In genomic region chr6:53267732-53268505, GRCm38 (mm10) we compare ENCODE assay signal across 10 mouse cellular contexts. TPM values are rescaled to one million over a fixed set of nuclear protein-coding genes. Genes with fewer than 3 reads are reported as not detected.
DNase-seq lines count a peak whose midpoint lies in the region; ATAC-seq and TF ChIP-seq lines count a peak whose summit lies in the region.
"Had no signal": no experiment of that assay in that cellular context is flagged by ENCODE, and none has a peak within 500 bp of the region (broad histone marks: within the 10 kb centered on the region; RNA-seq: fewer than 3 reads in every experiment).

No protein-coding gene starts in this region.

- peaks cover 9% of the 10 kb centered on the region for H3K4me1 ChIP-seq in hindbrain, embryonic 13.5 days (replicated peaks)
- H3K4me1 ChIP-seq in hindbrain, embryonic 12.5 days: peaks cover 11% of the 10 kb centered on the region; the same call in 1 of the 2 replicates
- peaks cover 38% of the 10 kb centered on the region for H3K4me1 ChIP-seq in forebrain, embryonic 10.5 days
- peaks cover 18% of the 10 kb centered on the region; the same call in 1 of the 2 replicates for H3K4me1 ChIP-seq in limb, embryonic 14.5 days (ENCODE audit: control insufficient read depth, insufficient read depth, low read length)

- peak; percentile 45 for DNase-seq in embryo, embryonic 10.5 days (ENCODE audit: low spot score)
- DNase-seq in forebrain, embryonic 10.5 days (ENCODE audit: extremely low spot score, low spot score): peak; percentile 13
- no peak for DNase-seq in limb, embryonic 14.5 days (ENCODE audit: low spot score)
- DNase-seq in right cerebral cortex, postnatal 25 days: no peak
- DNase-seq in spleen, adult 18-20 months: no peak
- no peak for DNase-seq in kidney, postnatal 25 days
- DNase-seq: lung, adult 2 months had no signal

- H3K4me3 ChIP-seq in hindbrain, embryonic 13.5 days: no peak overlapping the region
- H3K4me3 ChIP-seq in hindbrain, embryonic 12.5 days: no peak overlapping the region
- peak overlapping the region; percentile 26; the same call in 1 of the 2 replicates for H3K4me3 ChIP-seq in forebrain, embryonic 10.5 days
- no peak overlapping the region; the same call in 1 of the 2 replicates for H3K4me3 ChIP-seq in limb, embryonic 14.5 days (replicated peaks; ENCODE audit: low read length)

- no peak overlapping the region for H3K9ac ChIP-seq in hindbrain, embryonic 13.5 days
- H3K9ac ChIP-seq in hindbrain, embryonic 12.5 days: no peak overlapping the region
- no peak overlapping the region for H3K9ac ChIP-seq in limb, embryonic 14.5 days (ENCODE audit: low read depth, low read length, severe bottlenecking)

- H3K27me3 ChIP-seq in hindbrain, embryonic 13.5 days: 0 out of 2 replicates have a peak, but pooled peaks cover 7% of the 10 kb centered on the region
- no peaks in the 10 kb centered on the region; the same call in 1 of the 2 replicates for H3K27me3 ChIP-seq in hindbrain, embryonic 12.5 days
- no peaks in the 10 kb centered on the region for H3K27me3 ChIP-seq in forebrain, embryonic 10.5 days (ENCODE audit: poor library complexity, severe bottlenecking)
- no peaks in the 10 kb centered on the region for H3K27me3 ChIP-seq in limb, embryonic 14.5 days (ENCODE audit: control insufficient read depth, insufficient read depth, low read length)

- peak overlapping the region; percentile 36 for H3K4me2 ChIP-seq in hindbrain, embryonic 13.5 days
- no peak overlapping the region for H3K4me2 ChIP-seq in hindbrain, embryonic 12.5 days (replicated peaks)
- peak overlapping the region; percentile 32 for H3K4me2 ChIP-seq in limb, embryonic 14.5 days (replicated peaks; ENCODE audit: low read depth, low read length, severe bottlenecking)

- H3K36me3 ChIP-seq in hindbrain, embryonic 13.5 days: no peaks in the 10 kb centered on the region
- no peaks in the 10 kb centered on the region for H3K36me3 ChIP-seq in hindbrain, embryonic 12.5 days
- no peaks in the 10 kb centered on the region for H3K36me3 ChIP-seq in forebrain, embryonic 10.5 days (replicated peaks)
- no peaks in the 10 kb centered on the region for H3K36me3 ChIP-seq in limb, embryonic 14.5 days (ENCODE audit: control insufficient read depth, insufficient read depth, low read length)

- 31% methylated on average over 12 of the region's 12 CpGs for WGBS in hindbrain, embryonic 13.5 days
- WGBS in hindbrain, embryonic 12.5 days: 41% methylated on average over 12 of the region's 12 CpGs
- 33% methylated on average over 12 of the region's 12 CpGs for WGBS in forebrain, embryonic 10.5 days
- WGBS in limb, embryonic 14.5 days: 13% methylated on average over 12 of the region's 12 CpGs

- no peak for TF ChIP-seq POLR2A in limb, embryonic 14.5 days (IDR thresholded peaks at IDR 0.05; ENCODE audit: borderline replicate concordance, extremely low read depth, insufficient read depth, insufficient read length)

- H3K27ac ChIP-seq in hindbrain, embryonic 13.5 days: no peak overlapping the region
- H3K27ac ChIP-seq in hindbrain, embryonic 12.5 days: no peak overlapping the region
- peak overlapping the region; percentile 48; the same call in 1 of the 2 replicates for H3K27ac ChIP-seq in forebrain, embryonic 10.5 days
- 0 out of 2 replicates have a peak overlapping the region, but pooled peaks have one; percentile 10 for H3K27ac ChIP-seq in limb, embryonic 14.5 days (replicated peaks; ENCODE audit: low read depth, low read length)
- H3K27ac ChIP-seq: kidney, postnatal 0 days had no signal

- H3K9me3 ChIP-seq in hindbrain, embryonic 13.5 days: no peaks in the 10 kb centered on the region
- no peaks in the 10 kb centered on the region for H3K9me3 ChIP-seq in hindbrain, embryonic 12.5 days (replicated peaks)
- H3K9me3 ChIP-seq in forebrain, embryonic 10.5 days: no peaks in the 10 kb centered on the region
- no peaks in the 10 kb centered on the region for H3K9me3 ChIP-seq in limb, embryonic 14.5 days (ENCODE audit: control insufficient read depth, low read length)

- ATAC-seq in hindbrain, embryonic 13.5 days (ENCODE audit: low FRiP score): no peak
- ATAC-seq in hindbrain, embryonic 12.5 days (ENCODE audit: low FRiP score): no peak
- no peak for ATAC-seq in limb, embryonic 14.5 days (ENCODE audit: low FRiP score, low read depth)

RNA-seq across cellular contexts. Expression of gene Creb5, which starts 19.2 kb away (rescaled TPM):
- polyA plus RNA-seq in hindbrain, embryonic 13.5 days (2015; fragmentation: Nextera tagmentation; extraction: Ambion mirVana): 4.1 and 5.9 TPM in 2 replicates
- 7.9 and 10.8 TPM in 2 replicates for polyA plus RNA-seq in hindbrain, embryonic 12.5 days (2016; fragmentation: Nextera tagmentation; extraction: Ambion mirVana)
- polyA plus RNA-seq in forebrain, embryonic 10.5 days (2016; fragmentation: Nextera tagmentation; extraction: Ambion mirVana): 22.9 and 24.5 TPM in 2 replicates
- polyA plus RNA-seq in limb, embryonic 14.5 days (2012; rRNA removed): 20.0 and 27.5 TPM in 2 replicates
- 46.1 and 61.2 TPM in 2 replicates for polyA plus RNA-seq in limb, embryonic 14.5 days (2014; fragmentation: Nextera tagmentation; extraction: Ambion mirVana)

Comparison
In these comparisons a context has a peak if more than half of its experiments do, and no peak if none do; other contexts are left out.
1. H3K27ac ChIP-seq: peak in forebrain, embryonic 10.5 days (single experiment) and limb, embryonic 14.5 days (single experiment); none in hindbrain, embryonic 13.5 days (single experiment) and hindbrain, embryonic 12.5 days (single experiment).
2. DNase-seq: peak in embryo, embryonic 10.5 days (single experiment) and forebrain, embryonic 10.5 days (single experiment); none in limb, embryonic 14.5 days (single experiment), right cerebral cortex, postnatal 25 days (single experiment), spleen, adult 18-20 months (0 of 2) and kidney, postnatal 25 days (0 of 2).